Mouse (Mus musculus) lung, postnatal 0 days (tissue): ENCODE measurements at regions not wholly inside any gene's neighbourhood (a gene's known extent, or its start where the extent isn't known, plus 50 kb on each side); places are given as distances from the start of the nearest gene placed in this dataset.

Source experiments
- CTCF ChIP-seq: IDR thresholded peaks from 2 replicates; pipeline ENCODE4 v1.5.1; 2016; ENCODE audit warnings: antibody characterized with exemption, mild to moderate bottlenecking
- EP300 ChIP-seq: IDR thresholded peaks from 2 replicates; pipeline ENCODE4 v1.6.1; 2016; ENCODE audit warnings: antibody characterized with exemption, mild to moderate bottlenecking, control low read depth

DNA sequence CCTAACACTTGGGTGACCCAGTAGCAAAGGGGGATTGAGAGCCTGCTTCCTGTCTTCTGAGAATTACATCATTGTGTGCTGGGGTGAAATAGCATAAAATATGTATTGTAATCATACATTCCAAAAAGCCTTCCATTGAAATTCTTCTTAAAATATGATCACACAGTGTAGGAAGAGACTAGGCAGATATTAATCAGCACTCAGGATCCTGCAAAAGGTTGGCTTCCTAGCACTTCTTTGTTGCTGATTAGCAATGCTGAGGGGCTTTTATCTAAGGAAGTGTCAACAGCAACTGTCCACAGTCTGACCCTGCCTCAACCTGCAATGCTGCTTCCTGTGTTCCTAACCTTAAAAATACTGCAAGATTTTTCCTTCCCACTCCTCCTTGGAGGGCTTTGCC is 64.6 kb upstream of the Tmtc4 start:
- TF ChIP-seq CTCF (no peak), EP300 (no peak)
